Mouse (Mus musculus): ENCODE results near the gene Arhgap15.

The Arhgap15 gene

GRCm38 (mm10) chr2:44044088-44044487 lies 295.5 kb downstream of the Arhgap15 start:
- DNase-seq, result no peak

GRCm38 (mm10) chr2:44044634-44045033 lies 296.0 kb downstream of the Arhgap15 start:
- DNase-seq, result no peak

DNA sequence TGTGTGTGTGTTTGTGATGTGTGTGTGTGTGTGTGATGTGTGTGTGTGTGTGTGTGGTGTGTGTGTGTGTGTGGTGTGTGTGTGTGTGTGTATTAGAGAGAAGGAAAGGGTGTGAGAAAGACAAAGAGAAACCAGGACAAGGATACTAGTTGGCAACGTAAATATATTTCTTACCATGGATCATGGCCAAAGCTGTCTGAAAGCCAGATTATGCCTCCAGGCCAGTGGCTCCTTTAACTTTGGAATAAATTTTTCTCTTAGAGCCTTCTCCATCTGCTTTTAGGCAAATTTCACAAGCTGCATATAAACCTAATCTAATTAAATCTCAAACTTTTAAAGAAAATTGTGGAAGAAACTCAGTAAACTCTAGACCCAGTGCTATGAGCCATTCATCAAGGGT lies 296.6 kb downstream of the Arhgap15 start:
- no peak for DNase-seq

DNA sequence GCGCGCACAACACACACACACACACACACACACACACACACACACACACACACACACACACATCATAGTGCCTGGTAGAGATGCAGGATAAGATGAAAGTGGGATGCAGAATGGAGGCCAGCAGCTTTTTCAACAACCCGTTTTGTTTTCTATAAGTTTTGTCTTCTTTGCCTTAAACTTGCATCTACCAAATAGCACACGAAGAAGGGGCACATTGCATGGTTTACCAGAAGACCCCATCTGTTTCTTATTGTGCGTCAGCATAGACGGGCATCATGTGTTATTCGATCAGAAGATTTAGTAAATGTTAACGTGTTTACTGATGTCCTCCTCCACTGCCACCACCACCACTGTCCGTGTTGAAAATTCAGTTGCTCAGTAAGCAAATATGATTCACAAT lies 311.7 kb downstream of the Arhgap15 start:
- DNase-seq, result no peak

- DNase-seq, result no peak
Measured at GRCm38 (mm10) chr2:44060716-44061115, 312.1 kb downstream of the Arhgap15 start.

GRCm38 (mm10) chr2:44065067-44065466 lies 316.4 kb downstream of the Arhgap15 start:
- no peak for DNase-seq

GRCm38 (mm10) chr2:44068151-44068840 lies 319.7 kb downstream of the Arhgap15 start:
- DNase-seq, result no peak

DNA sequence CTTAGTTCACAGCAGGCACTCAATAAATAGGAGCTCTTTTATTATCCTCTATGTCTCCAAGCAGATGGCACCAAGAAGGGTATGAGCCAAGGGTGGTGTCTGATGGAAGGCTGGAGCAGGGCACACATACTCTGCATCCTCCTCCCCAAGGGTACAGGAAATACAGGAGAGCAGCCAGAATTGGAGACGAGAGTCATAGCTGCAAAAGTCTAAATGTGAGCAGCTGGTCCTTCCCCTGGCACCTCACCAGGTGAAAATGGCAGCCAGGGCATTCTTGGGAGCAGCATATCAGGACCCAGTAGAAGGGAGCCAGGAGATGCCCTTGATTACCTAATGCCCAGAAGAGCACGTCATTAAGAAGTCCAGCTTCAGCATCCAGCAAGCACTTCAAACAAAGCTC lies 320.3 kb downstream of the Arhgap15 start:
- DNase-seq, result no peak

- DNase-seq, result no peak
Measured at GRCm38 (mm10) chr2:44076570-44076969, 327.9 kb downstream of the Arhgap15 start.

DNA sequence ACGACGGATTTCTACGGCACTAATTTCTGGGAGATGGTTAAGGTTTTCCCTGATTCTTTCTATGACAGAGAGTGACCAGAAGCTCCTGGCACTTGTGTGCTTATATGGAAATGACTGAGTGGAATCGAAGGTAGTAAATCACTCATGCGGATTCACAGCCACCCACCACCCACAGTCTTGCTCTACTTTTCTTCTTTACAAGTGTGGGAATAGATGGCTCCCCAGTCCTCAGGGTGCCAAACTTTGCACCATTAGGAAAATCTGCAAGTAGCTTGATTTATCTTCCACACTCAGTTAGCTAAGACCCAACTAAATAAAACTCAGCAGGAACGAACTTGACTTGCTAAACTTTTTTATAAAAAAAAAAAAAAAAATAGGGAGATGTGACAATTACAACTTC lies 331.9 kb downstream of the Arhgap15 start:
- no peak for DNase-seq

DNA sequence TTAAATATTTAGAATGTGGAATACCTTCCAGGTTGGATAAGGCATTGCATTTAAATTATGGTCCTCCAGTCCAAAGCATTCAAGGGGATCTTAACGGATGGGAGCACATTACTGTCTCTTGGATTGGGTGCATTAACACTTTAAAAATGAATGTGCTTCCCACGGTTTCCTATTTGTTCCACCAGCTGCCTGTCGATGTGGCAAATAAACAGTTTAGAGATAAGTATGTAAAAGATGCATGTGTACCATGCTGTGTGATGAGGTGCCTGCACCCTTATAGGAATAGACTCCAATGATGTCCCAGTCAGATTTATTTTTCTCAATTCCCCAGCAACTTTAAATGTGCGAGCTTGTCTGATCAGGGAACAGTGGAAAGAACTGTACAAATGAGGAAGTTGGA lies 332.6 kb downstream of the Arhgap15 start:
- DNase-seq, result no peak

DNA sequence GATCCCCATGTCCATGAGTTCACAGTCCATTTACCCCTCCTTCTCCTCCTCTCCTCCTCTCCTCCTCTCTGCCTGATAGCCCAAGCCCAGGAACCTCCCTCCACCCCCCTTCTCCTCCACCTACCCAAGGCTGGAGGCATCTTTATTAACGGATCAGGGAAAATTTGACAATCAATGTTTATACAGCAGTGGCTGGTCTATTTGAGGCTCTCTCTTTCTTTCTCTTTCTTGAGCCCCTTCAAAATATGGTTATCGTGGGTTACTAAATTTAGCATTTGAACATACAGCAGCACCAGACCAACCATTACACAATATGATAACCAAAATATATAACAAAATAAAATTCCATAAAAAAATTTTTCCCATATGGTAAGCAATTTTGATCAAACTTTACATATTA lies 335.8 kb downstream of the Arhgap15 start:
- DNase-seq, result no peak

DNA sequence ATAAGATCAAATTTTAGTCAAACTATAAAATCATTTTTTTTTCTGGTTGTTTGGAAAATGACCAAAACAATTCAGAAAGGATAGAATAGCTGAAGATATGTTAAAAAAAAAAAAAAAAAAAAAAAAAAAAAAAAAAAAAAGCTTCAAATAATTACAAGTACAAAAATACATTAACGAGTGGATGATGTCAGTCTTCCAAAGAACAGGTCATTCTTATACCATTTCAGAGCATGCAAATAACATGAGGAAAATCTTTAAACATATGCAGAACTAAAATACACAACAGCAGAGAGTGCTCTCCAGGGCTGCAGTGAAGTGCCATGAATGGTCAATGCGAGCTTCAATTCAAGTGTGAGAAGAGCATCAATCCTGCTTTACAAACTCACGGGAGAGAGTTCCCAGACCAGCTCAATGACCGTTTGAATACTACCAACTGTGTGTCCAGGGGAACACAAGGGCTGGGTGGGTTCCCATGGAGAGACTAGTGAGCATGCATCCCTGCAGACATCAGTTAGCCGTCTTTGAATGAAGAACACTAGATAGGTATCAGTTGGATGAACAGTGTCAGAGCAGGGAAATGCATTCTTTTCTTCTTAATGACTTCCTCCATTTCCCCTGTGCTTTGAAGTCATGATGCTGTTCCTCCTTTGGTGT lies 337.9 kb downstream of the Arhgap15 start:
- DNase-seq, result no peak

DNA sequence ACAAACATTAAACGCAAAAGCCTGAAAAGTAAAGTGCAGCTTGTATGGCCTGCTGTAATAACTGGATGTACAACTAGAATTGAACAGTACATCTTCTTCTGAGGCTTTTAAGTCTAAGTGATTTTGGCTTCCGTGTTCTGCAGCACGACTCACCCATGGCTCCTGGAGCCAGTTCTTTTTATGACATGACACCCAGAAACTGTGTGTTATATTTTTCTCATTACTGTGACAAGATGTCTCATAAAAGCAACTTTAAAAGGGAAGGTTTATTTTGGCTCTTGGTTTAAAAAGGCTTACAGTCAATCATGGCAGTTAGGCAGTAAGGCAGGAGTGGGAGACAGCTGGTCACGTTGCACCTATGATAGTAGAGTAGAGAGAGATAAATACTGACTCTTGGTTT lies 349.9 kb downstream of the Arhgap15 start:
- DNase-seq, result no peak

- no peak for DNase-seq
Measured at GRCm38 (mm10) chr2:44102351-44102750, 353.7 kb downstream of the Arhgap15 start.

- DNase-seq, result no peak
Measured at GRCm38 (mm10) chr2:44103321-44103720, 354.7 kb downstream of the Arhgap15 start.

DNA sequence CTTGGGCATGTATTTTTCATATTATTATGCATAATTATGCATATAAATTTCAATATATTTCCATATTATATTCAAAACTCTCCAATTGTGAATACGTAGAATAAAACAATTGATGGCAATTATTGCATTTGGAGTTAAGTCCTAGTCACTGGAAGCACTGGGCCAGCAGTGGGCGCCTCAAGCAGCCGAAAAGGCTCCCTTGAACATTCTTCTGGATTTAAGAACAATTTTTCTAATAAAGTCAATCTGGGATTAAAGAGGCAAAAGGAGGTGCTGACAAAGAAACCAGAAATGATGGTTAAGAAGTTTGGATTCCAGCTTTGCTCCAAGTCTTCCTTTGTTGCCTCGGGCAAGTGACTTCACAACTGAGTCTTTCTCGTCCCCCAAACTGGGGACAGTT lies 355.1 kb downstream of the Arhgap15 start:
- no peak for DNase-seq

DNA sequence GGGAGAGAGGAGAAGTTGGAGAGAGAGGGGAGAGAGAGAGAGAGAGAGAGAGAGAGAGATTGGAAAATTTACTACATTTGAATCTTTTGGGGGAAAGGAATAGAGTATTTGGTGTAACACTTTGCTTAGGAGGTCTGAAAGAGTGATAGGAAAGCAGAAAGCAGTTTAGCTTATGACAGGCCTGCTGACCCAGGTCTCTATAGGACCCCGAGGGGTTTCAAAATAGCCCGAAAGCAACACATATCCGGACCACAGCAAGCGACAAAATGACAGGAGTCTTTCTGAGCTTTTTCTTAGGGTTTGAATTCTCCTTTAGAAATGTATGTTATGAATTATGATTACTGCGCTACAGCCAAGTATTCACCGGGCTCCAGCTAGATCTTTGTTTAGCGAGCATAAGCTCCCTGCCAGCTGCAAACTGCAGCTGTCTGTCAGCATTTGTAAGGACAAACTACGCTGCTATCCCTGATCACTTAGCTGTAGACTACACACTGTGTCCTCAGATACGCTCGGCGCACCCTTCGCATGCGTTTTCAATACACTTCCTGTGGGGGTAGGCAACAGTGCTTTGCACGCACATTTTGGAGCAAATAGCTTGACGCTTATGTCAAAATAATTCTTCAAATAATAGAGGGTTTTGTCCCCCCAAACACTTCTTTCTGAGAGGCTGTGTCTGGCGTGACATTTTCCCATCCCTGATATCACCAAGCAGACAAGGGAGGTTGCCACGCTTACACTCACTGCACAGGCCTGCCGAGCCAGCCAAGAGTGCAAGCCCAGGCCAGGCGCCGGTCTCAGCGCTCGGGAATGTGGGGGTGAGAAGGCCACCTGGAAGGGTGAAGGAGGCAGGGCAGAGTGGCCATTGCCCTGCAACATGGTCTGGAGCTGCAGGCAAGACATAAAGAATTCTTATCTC lies 355.9 kb downstream of the Arhgap15 start:
- DNase-seq, result no peak

GRCm38 (mm10) chr2:44105198-44105555 lies 356.6 kb downstream of the Arhgap15 start:
- DNase-seq, result no peak

DNA sequence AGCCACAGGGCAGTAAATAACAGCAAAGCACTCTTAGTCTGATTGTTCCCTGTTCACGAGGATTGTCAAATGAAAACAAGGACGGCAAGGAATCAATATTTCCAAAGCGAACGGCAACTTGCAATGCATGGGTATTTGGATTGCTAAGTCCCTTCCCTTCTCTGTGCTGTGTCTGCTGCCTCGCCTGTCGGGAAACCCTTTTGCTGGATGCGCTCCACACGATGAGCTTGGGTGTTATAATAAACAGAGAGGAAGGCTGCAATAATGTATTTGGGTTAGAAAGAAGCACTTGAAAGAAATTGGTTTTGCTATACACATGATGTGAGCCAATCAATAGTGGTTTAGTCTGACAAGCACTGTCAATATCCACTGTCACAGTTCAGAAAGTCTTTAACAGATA lies 357.7 kb downstream of the Arhgap15 start:
- no peak for DNase-seq

GRCm38 (mm10) chr2:44111276-44111675 lies 362.7 kb downstream of the Arhgap15 start:
- no peak for DNase-seq

DNA sequence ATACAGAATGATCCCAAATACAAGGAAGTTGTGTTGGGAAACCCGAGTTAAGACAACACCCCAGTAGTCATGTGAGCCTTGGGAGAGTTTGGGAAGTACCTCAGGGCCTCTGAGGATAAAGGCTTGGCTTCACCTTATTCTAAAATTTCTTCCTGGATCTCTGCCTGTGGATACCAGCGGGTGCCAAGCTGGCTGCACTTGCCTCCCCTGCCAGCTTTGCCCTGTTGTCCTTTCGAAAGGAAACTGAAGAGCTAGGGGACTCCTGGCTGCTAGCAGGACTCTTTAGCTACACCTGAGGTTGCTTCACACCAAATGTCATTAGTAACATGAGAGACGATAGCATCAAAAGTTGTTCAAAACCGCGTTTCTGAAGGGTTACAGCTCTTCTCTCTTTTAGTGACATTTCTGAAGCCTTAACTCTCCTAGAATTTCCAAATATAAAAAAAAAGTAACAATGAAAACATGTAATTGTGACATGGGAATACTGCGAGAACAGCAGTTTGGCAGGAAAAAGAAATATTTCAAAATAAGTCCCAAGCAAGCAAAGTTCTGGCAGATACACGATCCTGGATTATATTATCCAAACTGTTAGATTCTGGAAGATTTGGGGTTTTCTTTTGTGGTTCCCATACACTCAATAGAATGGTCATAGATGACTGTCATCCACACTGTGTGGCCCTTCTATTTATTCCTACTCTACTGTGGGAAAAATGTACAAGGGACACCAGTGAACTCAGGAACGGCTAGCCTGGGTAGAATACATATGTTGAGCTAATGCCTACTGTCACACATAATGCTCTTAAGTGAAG lies 364.6 kb downstream of the Arhgap15 start:
- DNase-seq, result no peak

GRCm38 (mm10) chr2:44114296-44114695 lies 365.7 kb downstream of the Arhgap15 start:
- no peak for DNase-seq

Measured in thymus, adult 18-20 months (tissue).